Mouse (Mus musculus) hindbrain, postnatal 0 days (tissue): ENCODE results near the gene Epha1. TPM values are rescaled to one million over a fixed set of nuclear protein-coding genes. Genes with fewer than 3 reads are reported as not detected.
A peak's percentile ranks its signal among the peaks of the same experiment; 100 is the strongest.

ENCODE experiments used
- ATAC-seq: fragments of 200-750 bp; cut with Nextera tagmentation; 2 replicates; pipeline ENCODE4 v1.8.0; 2017; ENCODE audit warnings: mild to moderate bottlenecking, moderate TSS enrichment, moderate library complexity
- DNase-seq: peaks from one replicate; pipeline ENCODE4 v3.0.0-alpha.2; 2015; ENCODE audit warnings: low spot score
- H3K27ac ChIP-seq: fragments of 300-500 bp; sonication (generic); 2 replicates; pipeline ENCODE4 v1.5.1; 2014; ENCODE audit warnings: mild to moderate bottlenecking
- H3K27me3 ChIP-seq: fragments of 300-500 bp; sonication (generic); 2 replicates; pipeline ENCODE4 v1.6.1; 2014; ENCODE audit warnings: low read length, mixed read lengths; ENCODE audit not compliant: insufficient read depth
- H3K36me3 ChIP-seq: fragments of 300-500 bp; sonication (generic); 2 replicates; pipeline ENCODE4 v1.6.1; 2014; ENCODE audit warnings: low read length, mixed read lengths; ENCODE audit not compliant: insufficient read depth
- H3K4me1 ChIP-seq: fragments of 300-500 bp; sonication (generic); 2 replicates; pipeline ENCODE4 v1.6.1; 2014; ENCODE audit warnings: antibody characterized with exemption, low read length, mixed read lengths; ENCODE audit not compliant: insufficient read depth
- H3K4me2 ChIP-seq: fragments of 300-500 bp; sonication (generic); 2 replicates; pipeline ENCODE4 v1.6.1; 2014; ENCODE audit warnings: low read depth, mild to moderate bottlenecking, low read length, moderate library complexity, mixed read lengths
- H3K4me3 ChIP-seq: fragments of 300-500 bp; sonication (generic); 2 replicates; pipeline ENCODE4 v1.5.1; 2014; ENCODE audit warnings: low read length
- H3K9ac ChIP-seq: fragments of 300-500 bp; sonication (generic); replicated peaks from 2 replicates; pipeline ENCODE4 v1.6.1; 2014; ENCODE audit warnings: mild to moderate bottlenecking, low read length, moderate library complexity, mixed read lengths
- H3K9me3 ChIP-seq: fragments of 300-500 bp; sonication (generic); 2 replicates; pipeline ENCODE4 v1.6.1; 2016; ENCODE audit warnings: low read length, mixed read lengths
- CTCF ChIP-seq: IDR thresholded peaks from 2 replicates; pipeline ENCODE4 v1.5.1; 2016; ENCODE audit warnings: antibody characterized with exemption, control low read depth, low read depth
- WGBS: fragments of 180-500 bp; shearing (Covaris S2); extraction: QIAGEN DNeasy Blood & Tissue Kit; methylation state at CpG from one replicate; pipeline ENCODE4 v1.1.7; 2014; 5-methylcytosine and 5-hydroxymethylcytosine counted together
- polyA plus RNA-seq: library from polyadenylated mRNA; unstranded; fragments of >200 nt; fragmentation: Nextera tagmentation; extraction: Ambion mirVana; gene quantifications from 2 replicates; pipeline ENCODE4 v1.2.1, GENCODE M21; 2015
- total RNA-seq: library from RNA; depleted of rRNA; stranded (reverse); fragments of >200 nt; gene quantifications from 2 replicates; pipeline ENCODE4 v1.2.3, GENCODE M21; 2014

Epha1 gene
- total and polyA plus RNA-seq, 2 experiments from 2014 or later, result 0.37 to 0.66 TPM

- ATAC-seq (peak; percentile 38; the same call in 1 of the 2 replicates), DNase-seq (no peak)
- no peak for TF ChIP-seq CTCF
- no peak overlapping the region for H3K4me2 ChIP-seq
- H3K27me3 ChIP-seq, result no peaks in the 10 kb centered on the region
- H3K4me1 ChIP-seq, result no peaks in the 10 kb centered on the region
- H3K27ac ChIP-seq, result 0 out of 2 replicates have a peak overlapping the region, but pooled peaks have one; percentile 11
- no peak overlapping the region for H3K9ac ChIP-seq
- no peaks in the 10 kb centered on the region for H3K9me3 ChIP-seq
- no peak overlapping the region for H3K4me3 ChIP-seq
- H3K36me3 ChIP-seq, result no peaks in the 10 kb centered on the region
- 73% methylated on average over 9 of the region's 9 CpGs for WGBS
These were observed 29.5 kb downstream of the Epha1 start for GRCm38 (mm10) chr6:42343361-42344120.

GRCm38 (mm10) chr6:42342171-42342570 lies 30.9 kb downstream of the Epha1 start:
- Histone ChIP-seq H3K27me3 (no peaks in the 10 kb centered on the region), H3K27ac (no peak overlapping the region), H3K4me2 (no peak overlapping the region), H3K4me1 (no peaks in the 10 kb centered on the region), H3K9ac (no peak overlapping the region), H3K9me3 (no peaks in the 10 kb centered on the region), H3K36me3 (no peaks in the 10 kb centered on the region), H3K4me3 (no peak overlapping the region)
- ATAC-seq (no peak), DNase-seq (no peak)
- no peak for TF ChIP-seq CTCF
- 68% methylated on average over 1 of the region's 1 CpGs for WGBS

GRCm38 (mm10) chr6:42339981-42340380 lies 33.1 kb downstream of the Epha1 start:
- H3K9me3 ChIP-seq, result no peaks in the 10 kb centered on the region
- no peaks in the 10 kb centered on the region for H3K4me1 ChIP-seq
- no peak overlapping the region for H3K4me2 ChIP-seq
- H3K4me3 ChIP-seq, result no peak overlapping the region
- ATAC-seq, result no peak
- no peak overlapping the region for H3K9ac ChIP-seq
- no peaks in the 10 kb centered on the region for H3K36me3 ChIP-seq
- no peak for DNase-seq
- H3K27ac ChIP-seq, result no peak overlapping the region
- no peak for TF ChIP-seq CTCF
- H3K27me3 ChIP-seq, result no peaks in the 10 kb centered on the region
- WGBS, result 86% methylated on average over 5 of the region's 5 CpGs

- TF ChIP-seq CTCF, result no peak
- no peaks in the 10 kb centered on the region for H3K9me3 ChIP-seq
- no peaks in the 10 kb centered on the region for H3K4me1 ChIP-seq
- 94% methylated on average over 2 of the region's 2 CpGs for WGBS
- ATAC-seq (no peak), DNase-seq (no peak)
- no peak overlapping the region for H3K4me2 ChIP-seq
- no peak overlapping the region for H3K9ac ChIP-seq
- H3K4me3 ChIP-seq, result no peak overlapping the region
- no peak overlapping the region for H3K27ac ChIP-seq
- H3K36me3 ChIP-seq, result no peaks in the 10 kb centered on the region
- no peaks in the 10 kb centered on the region for H3K27me3 ChIP-seq
These were observed 33.9 kb downstream of the Epha1 start for GRCm38 (mm10) chr6:42339189-42339588.

GRCm38 (mm10) chr6:42330946-42331345 lies 42.1 kb downstream of the Epha1 start:
- no peak for TF ChIP-seq CTCF
- Histone ChIP-seq H3K36me3 (no peaks in the 10 kb centered on the region), H3K27ac (no peak overlapping the region), H3K4me2 (no peak overlapping the region), H3K4me1 (no peaks in the 10 kb centered on the region), H3K9ac (no peak overlapping the region), H3K27me3 (no peaks in the 10 kb centered on the region), H3K9me3 (no peaks in the 10 kb centered on the region), H3K4me3 (no peak overlapping the region)
- ATAC-seq, result no peak
- 90% methylated on average over 3 of the region's 3 CpGs for WGBS
- DNase-seq, result no peak

GRCm38 (mm10) chr6:42330216-42330615 lies 42.9 kb downstream of the Epha1 start:
- Histone ChIP-seq H3K9me3 (no peaks in the 10 kb centered on the region), H3K4me1 (no peaks in the 10 kb centered on the region), H3K4me2 (no peak overlapping the region), H3K36me3 (no peaks in the 10 kb centered on the region), H3K27me3 (no peaks in the 10 kb centered on the region), H3K9ac (no peak overlapping the region), H3K4me3 (no peak overlapping the region), H3K27ac (no peak overlapping the region)
- DNase-seq (no peak), ATAC-seq (peak; percentile 45; the same call in 1 of the 2 replicates)
- no peak for TF ChIP-seq CTCF
- WGBS, result 76% methylated on average over 3 of the region's 3 CpGs

- WGBS, result 85% methylated on average over 3 of the region's 3 CpGs
- H3K9ac ChIP-seq, result no peak overlapping the region
- H3K36me3 ChIP-seq, result no peaks in the 10 kb centered on the region
- no peaks in the 10 kb centered on the region for H3K27me3 ChIP-seq
- no peak overlapping the region for H3K4me2 ChIP-seq
- H3K27ac ChIP-seq, result no peak overlapping the region
- no peaks in the 10 kb centered on the region for H3K9me3 ChIP-seq
- ATAC-seq, result no peak
- DNase-seq, result no peak
- H3K4me1 ChIP-seq, result no peaks in the 10 kb centered on the region
- TF ChIP-seq CTCF, result no peak
- H3K4me3 ChIP-seq, result no peak overlapping the region
These were observed 44.3 kb downstream of the Epha1 start for GRCm38 (mm10) chr6:42328757-42329156.
